Mouse (Mus musculus) lung, embryonic 15.5 days (tissue): Measurements from ENCODE around the gene Pmm1. TPM values are rescaled to one million over a fixed set of nuclear protein-coding genes. Genes with fewer than 3 reads are reported as not detected.

Experiments
- polyA plus RNA-seq: library from polyadenylated mRNA; unstranded; fragments of >200 nt; fragmentation: Nextera tagmentation; extraction: Ambion mirVana; gene quantifications from 2 replicates; pipeline ENCODE4 v1.2.1, GENCODE M21; 2015

Gene Pmm1
- polyA plus RNA-seq, 1 experiment from 2014 or later = 37.1 TPM

Other genes starting within 250 kb of the Pmm1 start
- gene Zc3h7b, start 215.9 kb downstream of the Pmm1 start, polyA plus RNA-seq = 30.4 and 30.7 TPM in 2 replicates
- 100 and 111 TPM in 2 replicates for gene Rangap1, start 215.4 kb downstream of the Pmm1 start, polyA plus RNA-seq
- 27.4 and 31.4 TPM in 2 replicates for gene Tef, start 158.5 kb downstream of the Pmm1 start, polyA plus RNA-seq
- gene Tob2, start 102.1 kb downstream of the Pmm1 start, polyA plus RNA-seq = 27.0 and 29.1 TPM in 2 replicates
- gene Phf5a, start 89.0 kb downstream of the Pmm1 start, polyA plus RNA-seq = 172 and 183 TPM in 2 replicates
- 164 and 173 TPM in 2 replicates for gene Aco2, start 88.6 kb downstream of the Pmm1 start, polyA plus RNA-seq
- gene Polr3h, start 34.7 kb downstream of the Pmm1 start, polyA plus RNA-seq = 76.3 and 80.1 TPM in 2 replicates
- 9.0 and 11.2 TPM in 2 replicates for gene Csdc2, start 24.2 kb downstream of the Pmm1 start, polyA plus RNA-seq
- gene 1700029P11Rik, start 19.6 kb upstream of the Pmm1 start, polyA plus RNA-seq = not detected in 2 replicates
- gene Xrcc6, start 26.9 kb upstream of the Pmm1 start, polyA plus RNA-seq = 86.3 and 93.0 TPM in 2 replicates
- gene Desi1, start 72.9 kb upstream of the Pmm1 start, polyA plus RNA-seq = 20.5 and 25.1 TPM in 2 replicates
- gene Snu13, start 86.7 kb upstream of the Pmm1 start, polyA plus RNA-seq = 296 and 301 TPM in 2 replicates
- not detected in 2 replicates for gene 4930407I10Rik, start 98.2 kb upstream of the Pmm1 start, polyA plus RNA-seq
- 0.04 TPM in 1 of 2 replicates, not detected in the other for gene Mei1, start 109.1 kb upstream of the Pmm1 start, polyA plus RNA-seq
- gene Ccdc134, start 167.0 kb upstream of the Pmm1 start, polyA plus RNA-seq = 19.4 and 20.9 TPM in 2 replicates
- gene Srebf2, start 186.3 kb upstream of the Pmm1 start, polyA plus RNA-seq = 126 and 132 TPM in 2 replicates